Mouse (Mus musculus): Measurements from ENCODE around the gene Ugcg. TPM values are rescaled to one million over a fixed set of nuclear protein-coding genes. Genes with fewer than 3 reads are reported as not detected.
"Not testable (repeated sequence)": the region's sequence is repeated elsewhere in the genome, so short reads cannot be mapped to it uniquely, and the experiment has no call there.

The Ugcg gene
- polyA plus RNA-seq, 1 experiment: 87.0 TPM

DNA sequence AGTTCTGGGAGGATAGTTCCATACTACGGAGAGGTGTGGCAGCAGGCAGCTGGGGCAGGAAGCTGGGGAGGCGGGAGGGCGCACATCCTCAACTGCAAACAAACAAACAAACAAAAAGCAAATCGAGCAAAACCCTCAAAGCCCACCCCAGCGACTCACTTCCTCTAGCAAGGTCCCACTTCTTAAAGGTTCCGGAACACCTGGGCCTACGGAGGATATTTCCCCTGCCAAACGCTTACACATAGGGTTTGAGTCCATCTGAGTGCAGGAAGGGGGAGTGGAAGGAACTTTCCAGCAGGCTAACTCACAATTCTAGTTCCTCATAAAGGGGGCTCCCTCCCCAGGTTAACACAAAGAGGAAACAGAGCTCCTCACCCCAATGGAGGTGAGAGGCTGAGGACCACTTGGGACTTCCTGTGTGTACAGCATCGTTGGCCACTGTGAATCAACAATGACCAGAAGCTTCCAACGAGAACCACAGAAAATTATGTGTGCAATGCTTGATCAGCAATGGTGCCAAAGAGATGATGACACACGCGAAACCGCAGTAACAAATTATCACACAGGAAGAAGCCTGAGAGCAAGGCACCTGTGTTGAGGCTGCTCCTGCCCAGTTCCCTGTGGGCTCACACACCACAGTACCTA, 71.9 kb downstream of the Ugcg start:
- no peak overlapping the region for H3K4me3 ChIP-seq (ENCODE audit: insufficient read depth, low read length)
- TF ChIP-seq CTCF (IDR thresholded peaks at IDR 0.05; ENCODE audit: borderline replicate concordance, insufficient read depth, low read length) (no peak), POLR2A (IDR thresholded peaks at IDR 0.05; ENCODE audit: low read depth, low read length) (no peak)

DNA sequence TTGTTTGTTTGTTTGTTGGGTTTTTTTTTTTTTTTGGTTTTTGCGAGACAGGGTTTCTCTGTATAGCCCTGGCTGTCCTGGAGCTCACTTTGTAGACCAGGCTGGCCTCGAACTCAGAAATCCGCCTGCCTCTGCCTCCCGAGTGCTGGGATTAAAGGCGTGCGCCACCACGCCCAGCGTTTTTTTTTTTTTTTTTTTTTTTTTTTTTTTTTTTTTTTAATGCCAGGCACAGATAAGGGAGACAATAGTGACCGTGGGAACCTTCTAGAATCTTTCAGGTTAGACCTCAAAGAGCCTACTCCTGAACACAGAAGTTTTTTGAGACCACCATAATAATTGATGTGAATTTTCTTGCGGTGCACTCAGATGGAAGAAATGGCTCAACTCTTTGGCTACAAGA, 72.5 kb downstream of the Ugcg start:
- H3K4me3 ChIP-seq (ENCODE audit: insufficient read depth, low read length); H3K27ac ChIP-seq (ENCODE audit: insufficient read depth, low read length); H3K4me1 ChIP-seq (ENCODE audit: control insufficient read depth, insufficient read depth, low read length): not testable (repeated sequence)

More for the DNA sequence above, 71.9 kb downstream of the Ugcg start:
- no peak overlapping the region for H3K27ac ChIP-seq (ENCODE audit: insufficient read depth, low read length)
- H3K4me1 ChIP-seq (ENCODE audit: control insufficient read depth, insufficient read depth, low read length): peaks cover under 1% of the 10 kb centered on the region; the same call in 1 of the 2 replicates

DNA sequence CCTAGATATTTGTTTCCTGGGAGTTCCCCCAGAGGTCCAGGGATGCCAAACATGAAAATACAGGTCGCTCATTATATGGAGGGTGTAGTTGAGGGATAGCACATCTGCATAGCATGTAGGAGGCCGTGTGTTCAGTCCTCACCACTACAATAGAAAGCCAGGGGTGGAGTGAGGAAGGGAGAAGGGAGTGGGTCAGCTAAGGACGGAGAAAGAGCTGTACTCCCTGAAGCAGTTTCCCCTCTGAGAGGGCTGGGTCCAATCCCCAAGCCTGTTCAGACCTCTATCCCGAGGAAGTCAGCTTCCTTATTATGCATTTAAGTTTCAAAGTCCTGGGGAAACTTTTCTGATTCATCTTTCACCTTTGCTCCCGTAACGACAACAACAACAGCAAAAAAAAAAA, 73.1 kb downstream of the Ugcg start:
- no peak overlapping the region for H3K4me3 ChIP-seq (ENCODE audit: insufficient read depth, low read length)
- H3K27ac ChIP-seq (ENCODE audit: insufficient read depth, low read length): no peak overlapping the region
- TF ChIP-seq POLR2A (IDR thresholded peaks at IDR 0.05; ENCODE audit: low read depth, low read length): no peak
- TF ChIP-seq CTCF (IDR thresholded peaks at IDR 0.05; ENCODE audit: borderline replicate concordance, insufficient read depth, low read length): no peak
- no peaks in the 10 kb centered on the region for H3K4me1 ChIP-seq (ENCODE audit: control insufficient read depth, insufficient read depth, low read length)

DNA sequence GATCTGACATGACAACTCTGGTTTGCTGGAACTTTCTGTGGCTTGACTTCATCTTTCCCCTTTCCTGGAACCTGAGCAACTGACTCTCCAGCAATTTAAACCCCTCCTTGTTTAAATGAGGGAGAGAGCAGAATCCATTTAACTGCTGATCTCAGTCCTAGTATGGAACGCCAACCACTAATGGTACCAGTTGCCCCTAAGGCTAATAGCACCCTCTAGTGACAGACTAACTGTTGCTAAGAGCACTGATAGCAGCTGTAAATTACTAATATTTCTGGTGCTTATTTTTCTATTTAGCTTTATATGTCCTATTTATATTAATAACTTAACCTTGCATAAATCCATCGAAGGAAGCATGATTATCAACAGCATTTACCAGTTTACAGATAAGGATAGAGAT, 74.4 kb downstream of the Ugcg start:
- TF ChIP-seq POLR2A (IDR thresholded peaks at IDR 0.05; ENCODE audit: low read depth, low read length) (no peak), CTCF (IDR thresholded peaks at IDR 0.05; ENCODE audit: borderline replicate concordance, insufficient read depth, low read length) (no peak)
- no peak overlapping the region for H3K4me3 ChIP-seq (ENCODE audit: insufficient read depth, low read length)
- no peak overlapping the region for H3K27ac ChIP-seq (ENCODE audit: insufficient read depth, low read length)
- no peaks in the 10 kb centered on the region for H3K4me1 ChIP-seq (ENCODE audit: control insufficient read depth, insufficient read depth, low read length)

DNA sequence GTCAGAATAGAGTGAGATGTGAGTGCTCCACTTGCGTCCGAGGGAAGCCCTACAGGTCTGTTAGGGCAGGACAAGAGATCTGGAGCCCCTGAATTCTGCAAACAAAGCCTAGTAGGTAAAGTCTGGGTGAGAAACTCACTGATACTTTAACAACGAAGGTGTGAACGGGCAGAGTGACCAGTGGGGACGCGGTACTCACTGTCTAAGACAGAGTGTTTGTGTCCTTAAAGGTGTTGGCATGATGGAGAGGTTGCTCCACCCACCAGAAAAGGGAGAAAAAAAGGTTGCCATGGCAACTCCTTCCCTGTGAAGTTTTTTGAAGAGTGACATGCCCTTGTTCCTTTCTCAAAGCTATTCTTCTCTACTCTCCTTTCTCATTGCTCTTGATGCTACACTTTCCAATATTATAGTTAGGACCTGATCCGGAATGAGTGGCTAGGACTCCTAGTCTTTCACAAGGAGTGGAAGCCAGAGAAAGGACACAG, 75.6 kb downstream of the Ugcg start:
- no peaks in the 10 kb centered on the region for H3K4me1 ChIP-seq (ENCODE audit: control insufficient read depth, insufficient read depth, low read length)
- H3K27ac ChIP-seq (ENCODE audit: insufficient read depth, low read length): no peak overlapping the region
- TF ChIP-seq CTCF (IDR thresholded peaks at IDR 0.05; ENCODE audit: borderline replicate concordance, insufficient read depth, low read length) (no peak), POLR2A (IDR thresholded peaks at IDR 0.05; ENCODE audit: low read depth, low read length) (no peak)
- no peak overlapping the region for H3K4me3 ChIP-seq (ENCODE audit: insufficient read depth, low read length)

DNA sequence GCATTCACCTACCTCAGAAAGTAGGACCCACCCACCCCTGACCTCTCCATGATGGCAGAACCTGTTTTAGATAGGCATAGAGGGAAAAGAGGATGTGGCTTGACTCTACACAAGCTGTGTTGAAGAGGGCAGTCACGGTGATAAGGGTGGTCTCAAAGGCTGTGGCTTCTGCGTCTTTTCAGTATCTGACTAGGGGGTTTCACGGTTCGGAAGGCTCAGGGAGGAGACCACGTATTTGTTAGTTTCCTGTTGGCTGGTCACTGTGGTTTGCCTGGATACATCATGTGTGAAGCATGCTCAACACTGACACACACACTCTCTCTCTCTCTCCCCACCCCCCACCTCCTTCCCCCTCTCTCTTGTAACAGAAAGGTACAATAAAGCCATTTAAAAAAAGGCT, 76.1 kb downstream of the Ugcg start:
- H3K27ac ChIP-seq (ENCODE audit: insufficient read depth, low read length): no peak overlapping the region
- no peak for TF ChIP-seq POLR2A (IDR thresholded peaks at IDR 0.05; ENCODE audit: low read depth, low read length)
- no peak for TF ChIP-seq CTCF (IDR thresholded peaks at IDR 0.05; ENCODE audit: borderline replicate concordance, insufficient read depth, low read length)
- no peaks in the 10 kb centered on the region for H3K4me1 ChIP-seq (ENCODE audit: control insufficient read depth, insufficient read depth, low read length)
- H3K4me3 ChIP-seq (ENCODE audit: insufficient read depth, low read length): no peak overlapping the region

DNA sequence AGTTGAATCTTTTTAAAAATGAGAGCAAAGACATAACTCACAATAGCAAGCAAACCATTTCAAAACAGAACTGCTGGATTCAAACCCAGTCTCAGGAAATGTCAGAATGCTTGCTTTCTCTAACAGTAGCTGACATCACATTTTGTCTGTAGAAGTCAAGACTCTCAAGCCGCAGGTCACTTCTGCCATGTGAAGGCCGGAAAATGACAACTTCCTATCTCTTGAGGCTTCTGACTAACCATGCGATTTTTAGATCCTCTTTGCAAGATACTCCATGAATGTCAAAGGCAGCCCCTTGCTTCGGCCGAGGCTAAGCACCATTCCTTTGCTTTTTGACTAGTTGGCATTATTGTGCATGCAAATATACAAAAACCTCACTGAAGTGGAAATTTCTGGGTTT, 76.6 kb downstream of the Ugcg start:
- Histone ChIP-seq H3K4me3 (ENCODE audit: insufficient read depth, low read length) (no peak overlapping the region), H3K27ac (ENCODE audit: insufficient read depth, low read length) (no peak overlapping the region), H3K4me1 (ENCODE audit: control insufficient read depth, insufficient read depth, low read length) (no peaks in the 10 kb centered on the region)
- TF ChIP-seq CTCF (IDR thresholded peaks at IDR 0.05; ENCODE audit: borderline replicate concordance, insufficient read depth, low read length) (no peak), POLR2A (IDR thresholded peaks at IDR 0.05; ENCODE audit: low read depth, low read length) (no peak)

Other genes starting within 250 kb of the Ugcg start
- gene Zkscan16, start 245.6 kb upstream of the Ugcg start, polyA plus RNA-seq (2011; ENCODE audit: insufficient read length, low read depth, missing spikeins): 1.1 TPM in 1 of 2 replicates, not detected in the other
- gene Ptgr1, start 202.1 kb upstream of the Ugcg start, polyA plus RNA-seq (2011; ENCODE audit: insufficient read length, low read depth, missing spikeins): 21.6 and 27.7 TPM in 2 replicates
- gene Dnajc25, start 194.2 kb upstream of the Ugcg start, polyA plus RNA-seq (2011; ENCODE audit: insufficient read length, low read depth, missing spikeins): 24.9 and 30.3 TPM in 2 replicates
- not detected in 2 replicates for gene Gm20503, start 186.0 kb upstream of the Ugcg start, polyA plus RNA-seq (2011; ENCODE audit: insufficient read length, low read depth, missing spikeins)
- gene Gng10, start 154.2 kb upstream of the Ugcg start, polyA plus RNA-seq (2011; ENCODE audit: insufficient read length, low read depth, missing spikeins): 106 and 124 TPM in 2 replicates
- gene AI481877, start 50.3 kb upstream of the Ugcg start, polyA plus RNA-seq (2011; ENCODE audit: insufficient read length, low read depth, missing spikeins): not detected in 2 replicates
- gene Susd1, start 249.4 kb downstream of the Ugcg start, polyA plus RNA-seq (2011; ENCODE audit: insufficient read length, low read depth, missing spikeins): 1.8 and 2.1 TPM in 2 replicates